23 mouse cellular contexts compared by ENCODE assay signal in genomic region chr19:60684417-60684816, GRCm38 (mm10).
"Had no signal": no experiment of that assay in that cellular context is flagged by ENCODE, and none has a peak within 500 bp of the region (broad histone marks: within the 10 kb centered on the region; RNA-seq: fewer than 3 reads in every experiment).

No protein-coding gene starts in this region.

- H3K36me3 ChIP-seq: limb, embryonic 10.5 days; limb, embryonic 13.5 days; liver, embryonic 12.5 days; liver, embryonic 15.5 days; lung, embryonic 15.5 days; midbrain, embryonic 10.5 days; midbrain, embryonic 13.5 days; neural tube, embryonic 13.5 days; stomach, embryonic 15.5 days had no signal

- H3K4me3 ChIP-seq: layer of hippocampus, adult 2 months; limb, embryonic 10.5 days; limb, embryonic 13.5 days; liver, embryonic 12.5 days; liver, embryonic 15.5 days; lung, embryonic 15.5 days; megakaryocyte, embryonic 14.5 days; midbrain, embryonic 10.5 days; midbrain, embryonic 13.5 days; myocyte; neural tube, embryonic 13.5 days; stomach, embryonic 15.5 days had no signal

- H3K27me3 ChIP-seq: limb, embryonic 13.5 days; liver, embryonic 12.5 days; liver, embryonic 15.5 days; lung, embryonic 15.5 days; midbrain, embryonic 13.5 days; neural tube, embryonic 13.5 days; stomach, embryonic 15.5 days had no signal

- ATAC-seq: liver, embryonic 12.5 days; midbrain, embryonic 13.5 days; midbrain, embryonic 16.5 days had no signal

- H3K9ac ChIP-seq: limb, embryonic 13.5 days; liver, embryonic 12.5 days; liver, embryonic 15.5 days; lung, embryonic 15.5 days; midbrain, embryonic 13.5 days; neural tube, embryonic 13.5 days; stomach, embryonic 15.5 days had no signal

- H3K4me2 ChIP-seq: limb, embryonic 13.5 days; liver, embryonic 12.5 days; liver, embryonic 15.5 days; lung, embryonic 15.5 days; midbrain, embryonic 13.5 days; neural tube, embryonic 13.5 days; stomach, embryonic 15.5 days had no signal

- H3K4me1 ChIP-seq: limb, embryonic 10.5 days; limb, embryonic 13.5 days; liver, embryonic 12.5 days; liver, embryonic 15.5 days; lung, embryonic 15.5 days; megakaryocyte, embryonic 14.5 days; midbrain, embryonic 10.5 days; neural tube, embryonic 13.5 days; stomach, embryonic 15.5 days had no signal

- H3K9me3 ChIP-seq: limb, embryonic 10.5 days; limb, embryonic 13.5 days; liver, embryonic 12.5 days; liver, embryonic 15.5 days; lung, embryonic 15.5 days; megakaryocyte, embryonic 14.5 days; midbrain, embryonic 10.5 days; midbrain, embryonic 13.5 days; neural tube, embryonic 13.5 days; stomach, embryonic 15.5 days had no signal

- H3K27ac ChIP-seq: kidney, postnatal 0 days; layer of hippocampus, adult 2 months; limb, embryonic 10.5 days; limb, embryonic 13.5 days; liver, embryonic 12.5 days; liver, embryonic 15.5 days; lung, embryonic 15.5 days; midbrain, embryonic 10.5 days; midbrain, embryonic 13.5 days; neural tube, embryonic 13.5 days; stomach, embryonic 15.5 days had no signal

- DNase-seq: kidney, adult 11 months; kidney, adult 9 months; kidney, postnatal 25 days; layer of hippocampus, adult 9-11 months; liver; lung, adult 18-20 months; lung, postnatal 10 days; lung, postnatal 36 days; thymus, postnatal 36 days had no signal
